Mouse (Mus musculus): ENCODE data around the gene Ankrd34a. TPM values are rescaled to one million over a fixed set of nuclear protein-coding genes. Genes with fewer than 3 reads are reported as not detected.

Ankrd34a gene
- total RNA-seq (2021) = 1 to 10 TPM; 1.0 to 1.7 TPM
- long read RNA-seq, experiment 1, partial matches to known transcripts = 0 of 3 reads
- long read RNA-seq, experiment 1, other reads (novel, unspliced or antisense) = 1 of 3 reads
- long read RNA-seq, experiment 2 = 0 reads

GRCm38 (mm10) chr3:96596228-96596707 is at the start of gene Ankrd34a:
Gene Ankrd34a (plus strand): TSS chr3:96596636.
- DNase-seq (ENCODE audit: low spot score) = peak; percentile 66

GRCm38 (mm10) chr3:96546880-96547279 is 49.6 kb upstream of the Ankrd34a start:
- DNase-seq (ENCODE audit: low spot score) = no peak

GRCm38 (mm10) chr3:96547389-96547960 is 49.0 kb upstream of the Ankrd34a start:
- DNase-seq (ENCODE audit: low spot score) = peak; percentile 83

- DNase-seq (ENCODE audit: low spot score) = no peak
These were observed 47.6 kb upstream of the Ankrd34a start for GRCm38 (mm10) chr3:96548824-96549223.

GRCm38 (mm10) chr3:96549346-96549745 is 47.1 kb upstream of the Ankrd34a start:
- no peak for DNase-seq (ENCODE audit: low spot score)

GRCm38 (mm10) chr3:96551203-96551602 is 45.2 kb upstream of the Ankrd34a start:
- DNase-seq (ENCODE audit: low spot score) = peak; percentile 75

- no peak for DNase-seq (ENCODE audit: low spot score)
These were observed 44.5 kb upstream of the Ankrd34a start for GRCm38 (mm10) chr3:96551890-96552289.

GRCm38 (mm10) chr3:96553601-96554000 is 42.8 kb upstream of the Ankrd34a start:
- no peak for DNase-seq (ENCODE audit: low spot score)

- DNase-seq (ENCODE audit: low spot score) = no peak
These were observed 42.2 kb upstream of the Ankrd34a start for GRCm38 (mm10) chr3:96554251-96554650.

- DNase-seq (ENCODE audit: low spot score) = peak; percentile 90
These were observed 41.3 kb upstream of the Ankrd34a start for GRCm38 (mm10) chr3:96555041-96555596.

GRCm38 (mm10) chr3:96555999-96556614 is 40.3 kb upstream of the Ankrd34a start:
- DNase-seq (ENCODE audit: low spot score) = no peak

- DNase-seq (ENCODE audit: low spot score) = peak; percentile 47
These were observed 39.5 kb upstream of the Ankrd34a start for GRCm38 (mm10) chr3:96556651-96557635.

GRCm38 (mm10) chr3:96557694-96558093 is 38.7 kb upstream of the Ankrd34a start, which contains the start of gene Txnip:
Gene Txnip (plus strand): TSS chr3:96557957.
- DNase-seq (ENCODE audit: low spot score) = peak; percentile 100

GRCm38 (mm10) chr3:96558159-96558558 is 38.3 kb upstream of the Ankrd34a start:
- DNase-seq (ENCODE audit: low spot score) = no peak

- no peak for DNase-seq (ENCODE audit: low spot score)
These were observed 37.7 kb upstream of the Ankrd34a start for GRCm38 (mm10) chr3:96558668-96559196.

GRCm38 (mm10) chr3:96559398-96559910 is 37.0 kb upstream of the Ankrd34a start:
- DNase-seq (ENCODE audit: low spot score) = peak; percentile 61

- peak; percentile 61 for DNase-seq (ENCODE audit: low spot score)
These were observed 36.3 kb upstream of the Ankrd34a start for GRCm38 (mm10) chr3:96559911-96560850.

GRCm38 (mm10) chr3:96560881-96561668 is 35.4 kb upstream of the Ankrd34a start:
- DNase-seq (ENCODE audit: low spot score) = peak; percentile 61
